10 mouse cellular contexts compared by ENCODE assay signal in genomic region chr1:162008631-162009067, GRCm38 (mm10). TPM values are rescaled to one million over a fixed set of nuclear protein-coding genes. Genes with fewer than 3 reads are reported as not detected.
A peak's percentile ranks its signal among the peaks of the same experiment; 100 is the strongest.
DNase-seq lines count a peak whose midpoint lies in the region; ATAC-seq and TF ChIP-seq lines count a peak whose summit lies in the region.
"Had no signal": no experiment of that assay in that cellular context is flagged by ENCODE, and none has a peak within 500 bp of the region (broad histone marks: within the 10 kb centered on the region; RNA-seq: fewer than 3 reads in every experiment).

No protein-coding gene starts in this region.

- 41% methylated on average over 8 of the region's 8 CpGs for WGBS in midbrain, embryonic 10.5 days
- whole genome bisulfite sequencing in midbrain, embryonic 11.5 days: 41% methylated on average over 8 of the region's 8 CpGs
- WGBS in limb, embryonic 11.5 days: 19% methylated on average over 8 of the region's 8 CpGs

- no peak for DNase-seq in gastrocnemius, adult 2 months
- no peak for DNase-seq in gastrocnemius, postnatal 4 days (ENCODE audit: low spot score in 2 of 2)
- no peak for DNase-seq in midbrain, embryonic 10.5 days (ENCODE audit: low spot score)
- no peak for DNase-seq in midbrain, embryonic 11.5 days (ENCODE audit: low spot score, missing footprints)
- DNase-seq in limb, embryonic 11.5 days (ENCODE audit: low spot score): peak; percentile 70
- DNase-seq in retina, postnatal 1 day: no peak
- DNase-seq in layer of hippocampus, adult 9-10 months (ENCODE audit: low spot score): no peak
- no peak for DNase-seq in layer of hippocampus, adult 9-11 months

- no peak overlapping the region for H3K9ac ChIP-seq in midbrain, embryonic 11.5 days (ENCODE audit: low read length)
- peak overlapping the region; percentile 47 for H3K9ac ChIP-seq in limb, embryonic 11.5 days (ENCODE audit: low read length)

- ATAC-seq in midbrain, embryonic 11.5 days (ENCODE audit: low FRiP score): no peak
- ATAC-seq in limb, embryonic 11.5 days (ENCODE audit: insufficient number of reproducible peaks, low FRiP score, low TSS enrichment, low read depth): peak; percentile 52

- no peak for TF ChIP-seq CTCF in gastrocnemius, adult 2 months (IDR thresholded peaks at IDR 0.05)

- H3K4me2 ChIP-seq in midbrain, embryonic 11.5 days: no peak overlapping the region
- H3K4me2 ChIP-seq in limb, embryonic 11.5 days (ENCODE audit: low read depth, severe bottlenecking): no peak overlapping the region

- H3K36me3 ChIP-seq in midbrain, embryonic 10.5 days: no peaks in the 10 kb centered on the region
- no peaks in the 10 kb centered on the region for H3K36me3 ChIP-seq in midbrain, embryonic 11.5 days (ENCODE audit: control insufficient read depth, insufficient read depth, low read length)
- H3K36me3 ChIP-seq in limb, embryonic 11.5 days (ENCODE audit: control insufficient read depth, insufficient read depth, low read length): no peaks in the 10 kb centered on the region

- peak overlapping the region; percentile 13; the same call in 1 of the 2 replicates for H3K4me3 ChIP-seq in gastrocnemius, adult 2 months
- no peak overlapping the region for H3K4me3 ChIP-seq in midbrain, embryonic 10.5 days
- no peak overlapping the region for H3K4me3 ChIP-seq in midbrain, embryonic 11.5 days (ENCODE audit: low read depth, low read length)
- no peak overlapping the region for H3K4me3 ChIP-seq in limb, embryonic 11.5 days (ENCODE audit: low read depth, low read length)
- H3K4me3 ChIP-seq: erythroblast, embryonic 14.5 days; megakaryocyte, embryonic 14.5 days had no signal

- no peaks in the 10 kb centered on the region for H3K27me3 ChIP-seq in midbrain, embryonic 10.5 days (ENCODE audit: low read depth, poor library complexity, severe bottlenecking)
- no peaks in the 10 kb centered on the region for H3K27me3 ChIP-seq in midbrain, embryonic 11.5 days (ENCODE audit: control insufficient read depth, insufficient read depth, low read length)
- no peaks in the 10 kb centered on the region for H3K27me3 ChIP-seq in limb, embryonic 11.5 days (ENCODE audit: control insufficient read depth, insufficient read depth, low read length)

- peaks cover 33% of the 10 kb centered on the region for H3K4me1 ChIP-seq in midbrain, embryonic 10.5 days
- H3K4me1 ChIP-seq in midbrain, embryonic 11.5 days (ENCODE audit: control insufficient read depth, insufficient read depth, low read length): peaks cover 12% of the 10 kb centered on the region
- peaks cover 58% of the 10 kb centered on the region for H3K4me1 ChIP-seq in limb, embryonic 11.5 days (ENCODE audit: control insufficient read depth, insufficient read depth, low read length)

- peak overlapping the region; percentile 79 for H3K27ac ChIP-seq in gastrocnemius, adult 2 months
- peak overlapping the region; percentile 61 for H3K27ac ChIP-seq in midbrain, embryonic 10.5 days (replicated peaks)
- no peak overlapping the region for H3K27ac ChIP-seq in midbrain, embryonic 11.5 days (ENCODE audit: low read depth, low read length)
- H3K27ac ChIP-seq in limb, embryonic 11.5 days (replicated peaks; ENCODE audit: low read depth, low read length): peak overlapping the region; percentile 98

- no peaks in the 10 kb centered on the region for H3K9me3 ChIP-seq in midbrain, embryonic 10.5 days (replicated peaks)
- H3K9me3 ChIP-seq in midbrain, embryonic 11.5 days (ENCODE audit: control insufficient read depth, low read length): no peaks in the 10 kb centered on the region
- H3K9me3 ChIP-seq in limb, embryonic 11.5 days (ENCODE audit: control insufficient read depth, low read length): no peaks in the 10 kb centered on the region
- H3K9me3 ChIP-seq: megakaryocyte, embryonic 14.5 days had no signal

- intact Hi-C loops in gastrocnemius, adult 2 months (cut with DNase I): loop anchor here (10.0 kb wide), 1 partner anchor 206 kb away; no protein-coding TSS in a partner anchor

RNA-seq across cellular contexts. Expression of gene 4930558K02Rik, which starts 29.2 kb away (rescaled TPM):
- not detected for total RNA-seq in gastrocnemius, adult 2 months (2021)
- under 1 TPM in 1 of 2 experiments, not detected in 1; 0.29 TPM for total RNA-seq in gastrocnemius, postnatal 4 days (2021)
- 0.14 TPM in 1 of 2 replicates, not detected in the other for polyA plus RNA-seq in midbrain, embryonic 10.5 days (2016; fragmentation: Nextera tagmentation; extraction: Ambion mirVana)
- not detected in 2 replicates for polyA plus RNA-seq in midbrain, embryonic 11.5 days (2014; fragmentation: Nextera tagmentation; extraction: Ambion mirVana)
- polyA plus RNA-seq in limb, embryonic 11.5 days (2014; fragmentation: Nextera tagmentation; extraction: Ambion mirVana): not detected in 2 replicates
- polyA plus RNA-seq: erythroblast, embryonic 14.5 days had no signal

RNA-seq across cellular contexts. Expression of gene Pigc, which starts 39.7 kb away (rescaled TPM):
- total RNA-seq in gastrocnemius, adult 2 months (2021): 10 to 100 TPM; 14.4 to 15.6 TPM
- 10 to 100 TPM; 18.8 to 21.0 TPM for total RNA-seq in gastrocnemius, postnatal 4 days (2021)
- 24.2 and 29.5 TPM in 2 replicates for polyA plus RNA-seq in midbrain, embryonic 10.5 days (2016; fragmentation: Nextera tagmentation; extraction: Ambion mirVana)
- 33.3 and 35.7 TPM in 2 replicates for polyA plus RNA-seq in midbrain, embryonic 11.5 days (2014; fragmentation: Nextera tagmentation; extraction: Ambion mirVana)
- 46.6 and 49.8 TPM in 2 replicates for polyA plus RNA-seq in limb, embryonic 11.5 days (2014; fragmentation: Nextera tagmentation; extraction: Ambion mirVana)
